Mouse (Mus musculus) heart, adult 18-20 months (tissue): ENCODE measurements at regions not wholly inside any gene's neighbourhood (a gene's known extent, or its start where the extent isn't known, plus 50 kb on each side); places are given as distances from the start of the nearest gene placed in this dataset.

Experiments
- DNase-seq, 2 experiments: peaks; one replicate each; pipeline ENCODE4 v3.0.0; 2021 to 2022; ENCODE audit warnings: mixed read lengths in 1 of 2

- DNase-seq = no peak
Observed at GRCm38 (mm10) chr4:71811444-71811843, 53.7 kb upstream of the Gm11232 start.

DNA sequence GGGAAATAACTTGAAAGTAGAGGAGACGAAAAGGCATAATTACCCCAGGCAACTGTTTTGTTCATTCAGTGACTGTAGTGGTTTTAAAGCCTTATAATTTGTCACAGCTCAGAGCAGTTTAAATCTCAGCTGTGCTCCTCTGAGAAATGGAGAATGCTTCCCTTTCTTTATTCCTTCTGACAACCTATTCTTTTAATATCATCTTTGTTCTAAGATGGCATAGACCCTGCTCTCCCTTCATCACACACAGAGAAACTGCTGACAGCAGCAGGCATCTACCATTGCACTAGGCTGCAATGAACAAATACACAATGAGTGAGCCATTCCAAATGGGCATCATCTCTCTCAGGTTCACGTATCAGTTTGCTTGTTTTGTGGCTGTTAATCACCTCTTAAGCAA is 50.5 kb upstream of the Gm11232 start:
- DNase-seq = no peak
